Mouse (Mus musculus) layer of hippocampus, adult 2 months (tissue): ENCODE measurements around the gene Brms1l. TPM values are rescaled to one million over a fixed set of nuclear protein-coding genes. Genes with fewer than 3 reads are reported as not detected.
A peak's percentile ranks its signal among the peaks of the same experiment; 100 is the strongest.

Experiments
- DNase-seq, 2 experiments: peaks; one replicate each; pipeline ENCODE4 v3.0.0; 2022; ENCODE audit warnings: low spot score in 2 of 2
- H3K27ac ChIP-seq: fragments of 200-600 bp; 2 replicates; pipeline ENCODE4 v1.8.1; 2022
- H3K4me3 ChIP-seq: fragments of 200-600 bp; 2 replicates; pipeline ENCODE4 v1.8.1; 2022; ENCODE audit warnings: mild to moderate bottlenecking
- CTCF ChIP-seq: fragments of 200-600 bp; conservative IDR thresholded peaks from 2 replicates; pipeline ENCODE4 v1.8.1; 2022; ENCODE audit warnings: antibody characterized with exemption, mild to moderate bottlenecking, moderate library complexity
- total RNA-seq, 2 experiments: library from RNA; stranded (reverse); gene quantifications; 2 replicates each; pipeline ENCODE4 v1.2.3; 2021

Gene Brms1l
- total RNA-seq, 2 experiments from 2014 or later = 65.2 to 72.3 TPM

DNA sequence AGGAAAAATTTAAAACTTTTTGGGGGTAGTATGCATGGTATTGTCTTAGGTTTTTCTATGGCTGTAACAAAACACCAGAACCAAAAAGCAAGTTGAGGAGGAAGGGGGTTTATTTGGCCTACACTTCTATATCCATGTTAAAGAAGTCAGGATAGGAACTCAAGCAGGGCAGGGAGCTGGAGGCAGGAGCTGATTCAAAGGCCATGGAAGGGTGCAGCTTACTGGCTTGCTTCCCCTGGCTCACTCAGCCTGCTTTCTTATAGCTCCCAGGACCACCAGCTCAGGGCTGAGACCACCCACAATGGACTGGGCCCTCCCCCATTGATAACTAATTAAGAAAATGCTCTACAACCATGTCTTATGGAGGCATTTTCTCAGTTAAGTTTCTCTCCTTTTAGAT lies 3.2 kb upstream of the Brms1l start:
- TF ChIP-seq CTCF = no peak
- no peak for DNase-seq
- Histone ChIP-seq H3K27ac (no peak overlapping the region), H3K4me3 (no peak overlapping the region)

DNA sequence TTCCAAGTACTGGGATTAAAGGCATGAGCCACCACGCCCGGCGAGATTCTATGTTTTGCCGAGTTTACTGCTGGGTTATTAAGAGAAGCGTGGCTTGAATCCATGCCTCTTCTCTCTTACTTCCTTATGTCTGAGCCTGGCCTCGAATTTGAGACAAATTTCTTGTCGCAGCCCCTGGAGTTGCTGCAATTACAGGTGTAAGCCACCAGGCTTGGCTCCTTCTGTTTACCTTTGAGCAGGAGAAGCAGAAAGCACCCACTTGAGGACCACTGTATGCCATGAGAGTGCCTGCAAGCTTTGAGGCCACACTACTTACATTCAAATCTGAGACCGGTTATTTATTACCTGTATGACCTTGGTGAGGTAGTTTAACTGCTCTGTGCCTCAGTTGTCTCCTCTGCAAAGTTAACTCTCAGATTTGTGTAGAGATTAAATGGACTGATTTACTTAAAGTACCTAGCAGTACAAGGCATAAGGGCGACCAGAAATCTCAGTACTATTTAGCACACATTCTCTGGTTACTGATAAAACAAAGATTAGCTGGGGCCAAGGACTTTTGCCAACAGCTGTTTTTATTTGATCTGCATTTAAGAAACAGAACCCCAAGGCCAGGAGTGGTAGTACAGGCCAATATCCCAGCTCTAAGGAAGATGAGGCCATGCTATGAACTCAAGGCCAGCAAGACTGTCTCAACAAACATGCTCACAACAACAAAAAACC lies 2.1 kb upstream of the Brms1l start:
- no peak for DNase-seq
- Histone ChIP-seq H3K4me3 (no peak overlapping the region), H3K27ac (no peak overlapping the region)
- TF ChIP-seq CTCF = 0 out of 2 replicates have a peak, but pooled peaks have one; percentile 13

- no peak for DNase-seq
- TF ChIP-seq CTCF = no peak
- no peak overlapping the region for H3K27ac ChIP-seq
- H3K4me3 ChIP-seq = no peak overlapping the region
Measured at GRCm38 (mm10) chr12:55834891-55835290, 1.2 kb upstream of the Brms1l start.

DNA sequence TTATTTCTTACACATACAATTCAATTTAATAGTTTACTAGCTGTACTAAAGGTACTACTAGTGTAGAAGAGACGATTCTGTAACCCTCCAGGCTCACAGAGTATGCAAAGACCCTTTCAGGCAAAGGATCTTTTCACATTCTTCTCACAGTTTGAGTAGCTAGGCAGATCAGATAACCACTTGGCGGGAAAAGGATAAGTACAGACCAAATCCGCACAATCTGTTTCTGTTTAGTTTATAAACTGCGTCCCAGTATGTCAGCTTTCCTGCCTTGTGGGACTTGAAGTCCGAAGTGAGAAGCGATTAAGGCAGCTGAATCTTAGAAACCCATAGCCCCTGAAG lies 296 bp upstream of the Brms1l start:
- no peak for TF ChIP-seq CTCF
- Histone ChIP-seq H3K27ac (peak overlapping the region; percentile 97), H3K4me3 (peak overlapping the region; percentile 89)
- DNase-seq = no peak

- peak overlapping the region; percentile 89 for H3K4me3 ChIP-seq
- DNase-seq = no peak
- no peak overlapping the region for H3K27ac ChIP-seq
- TF ChIP-seq CTCF = no peak
Measured at GRCm38 (mm10) chr12:55837495-55837894, 1.4 kb downstream of the Brms1l start.

DNA sequence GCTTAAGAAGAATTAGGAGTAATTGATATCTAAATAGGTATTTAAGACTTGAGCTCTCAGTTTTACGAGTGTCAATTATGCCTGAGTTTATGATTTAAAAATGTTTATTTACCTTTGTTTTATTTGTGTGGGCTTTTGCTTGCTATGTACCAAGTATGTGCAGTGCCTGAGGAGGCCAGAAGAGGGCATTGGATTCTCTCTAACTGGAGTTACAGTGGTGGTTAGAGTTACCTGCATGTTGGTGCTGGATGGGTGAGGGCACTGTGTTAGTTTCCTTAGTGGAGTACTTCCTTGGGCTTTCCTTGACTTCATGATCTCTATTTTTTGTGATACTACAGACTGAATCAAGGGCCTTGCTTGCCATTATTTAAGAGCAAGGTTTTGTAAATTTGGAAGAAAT lies 10.6 kb downstream of the Brms1l start:
- no peak for DNase-seq
- H3K27ac ChIP-seq = no peak overlapping the region
- peak; percentile 75 for TF ChIP-seq CTCF
- no peak overlapping the region for H3K4me3 ChIP-seq

GRCm38 (mm10) chr12:55847851-55848250 lies 11.7 kb downstream of the Brms1l start:
- DNase-seq = no peak
- H3K4me3 ChIP-seq = no peak overlapping the region
- TF ChIP-seq CTCF = no peak
- H3K27ac ChIP-seq = no peak overlapping the region

- Histone ChIP-seq H3K4me3 (no peak overlapping the region), H3K27ac (no peak overlapping the region)
- DNase-seq = no peak
- no peak for TF ChIP-seq CTCF
Measured at GRCm38 (mm10) chr12:55850650-55851049, 14.5 kb downstream of the Brms1l start.

GRCm38 (mm10) chr12:55859409-55860349 lies 23.6 kb downstream of the Brms1l start:
- no peak overlapping the region for H3K4me3 ChIP-seq
- no peak for DNase-seq
- TF ChIP-seq CTCF = no peak
- H3K27ac ChIP-seq = no peak overlapping the region

DNA sequence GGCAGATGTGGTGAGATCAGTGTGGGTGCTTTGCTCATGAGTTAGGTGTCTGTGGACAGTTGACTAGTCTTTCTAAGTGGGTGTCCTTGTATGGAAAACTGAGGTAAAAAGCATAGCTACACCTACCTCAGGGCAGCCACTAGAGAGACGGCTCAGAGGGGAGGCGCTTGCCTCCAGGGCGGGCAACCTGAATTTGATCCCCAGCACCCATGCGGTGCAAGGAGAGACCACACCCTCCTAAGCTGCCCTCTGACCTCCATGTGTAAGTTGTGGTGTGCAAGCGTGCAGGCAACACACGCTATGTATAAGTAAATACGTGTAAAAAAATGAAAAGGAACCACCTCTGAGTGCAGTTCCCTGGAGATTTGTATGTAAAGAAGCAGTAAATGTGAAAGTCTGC lies 24.5 kb downstream of the Brms1l start:
- no peak for DNase-seq
- TF ChIP-seq CTCF = no peak

GRCm38 (mm10) chr12:55867738-55868137 lies 31.6 kb downstream of the Brms1l start:
- no peak overlapping the region for H3K27ac ChIP-seq

More for the DNA sequence above, 24.5 kb downstream of the Brms1l start:
- Histone ChIP-seq H3K27ac (no peak overlapping the region), H3K4me3 (no peak overlapping the region)

GRCm38 (mm10) chr12:55869622-55870322 lies 33.6 kb downstream of the Brms1l start:
- TF ChIP-seq CTCF = no peak
- no peak overlapping the region for H3K4me3 ChIP-seq
- no peak overlapping the region for H3K27ac ChIP-seq
- DNase-seq = no peak

More at GRCm38 (mm10) chr12:55867738-55868137, 31.6 kb downstream of the Brms1l start:
- DNase-seq = no peak
- no peak for TF ChIP-seq CTCF
- no peak overlapping the region for H3K4me3 ChIP-seq

DNA sequence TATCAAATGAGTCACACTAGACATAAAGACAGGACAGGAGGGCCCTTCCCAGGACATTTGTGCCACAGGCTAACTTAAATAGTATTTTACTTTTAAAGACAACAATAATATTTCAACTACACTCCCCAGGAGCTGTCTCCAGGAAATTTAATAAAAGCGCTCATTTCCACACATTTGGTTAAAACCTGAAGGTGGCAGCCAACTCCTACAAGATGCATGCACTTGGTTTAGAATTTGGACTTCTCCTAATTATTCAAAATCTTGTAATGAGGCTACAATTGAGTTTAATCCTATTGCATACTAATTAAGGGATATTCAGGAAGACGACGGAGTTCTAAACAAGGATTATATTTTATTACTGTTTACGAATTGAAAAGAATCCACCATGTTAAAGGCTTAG lies 49.3 kb downstream of the Brms1l start:
- DNase-seq = no peak
- Histone ChIP-seq H3K27ac (no peak overlapping the region), H3K4me3 (no peak overlapping the region)
- TF ChIP-seq CTCF = peak; percentile 66
